Mouse (Mus musculus) limb, embryonic 11.5 days (tissue): Measurements from ENCODE around the gene Ankrd31. TPM values are rescaled to one million over a fixed set of nuclear protein-coding genes. Genes with fewer than 3 reads are reported as not detected.
"Not testable (repeated sequence)": the region's sequence is repeated elsewhere in the genome, so short reads cannot be mapped to it uniquely, and the experiment has no call there.

Experiments used
- ATAC-seq: fragments of 200-750 bp; cut with Nextera tagmentation; 2 replicates; pipeline ENCODE4 v1.8.0; 2017; ENCODE audit warnings: low read depth; ENCODE audit not compliant: insufficient number of reproducible peaks, low FRiP score, low TSS enrichment
- DNase-seq: peaks from one replicate; pipeline ENCODE4 v3.0.0-alpha.2; 2015; ENCODE audit warnings: low spot score
- H3K27ac ChIP-seq: fragments of 300-500 bp; sonication (generic); replicated peaks from 2 replicates; pipeline ENCODE4 v1.5.1; 2014; ENCODE audit warnings: low read depth, mild to moderate bottlenecking, low read length
- H3K27me3 ChIP-seq: fragments of 300-500 bp; sonication (generic); 2 replicates; pipeline ENCODE4 v1.6.1; 2014; ENCODE audit warnings: mild to moderate bottlenecking, low read length, mixed read lengths; ENCODE audit not compliant: control insufficient read depth, insufficient read depth
- H3K36me3 ChIP-seq: fragments of 300-500 bp; sonication (generic); 2 replicates; pipeline ENCODE4 v1.6.1; 2014; ENCODE audit warnings: mild to moderate bottlenecking, low read length, moderate library complexity, mixed read lengths; ENCODE audit not compliant: control insufficient read depth, insufficient read depth
- H3K4me1 ChIP-seq: fragments of 300-500 bp; sonication (generic); 2 replicates; pipeline ENCODE4 v1.6.1; 2014; ENCODE audit warnings: low read length, mixed read lengths; ENCODE audit not compliant: control insufficient read depth, insufficient read depth
- H3K4me2 ChIP-seq: fragments of 300-500 bp; sonication (generic); 2 replicates; pipeline ENCODE4 v1.6.1; 2014; ENCODE audit warnings: low read depth, mild to moderate bottlenecking, moderate library complexity; ENCODE audit not compliant: severe bottlenecking
- H3K4me3 ChIP-seq: fragments of 300-500 bp; sonication (generic); 2 replicates; pipeline ENCODE4 v1.5.1; 2014; ENCODE audit warnings: low read depth, low read length
- H3K9ac ChIP-seq: fragments of 300-500 bp; sonication (generic); 2 replicates; pipeline ENCODE4 v1.6.1; 2014; ENCODE audit warnings: mild to moderate bottlenecking, low read length
- H3K9me3 ChIP-seq: fragments of 300-500 bp; sonication (generic); 2 replicates; pipeline ENCODE4 v1.6.1; 2016; ENCODE audit warnings: low read length; ENCODE audit not compliant: control insufficient read depth
- whole genome bisulfite sequencing: fragments of 180-500 bp; shearing (Covaris S2); extraction: QIAGEN DNeasy Blood & Tissue Kit; methylation state at CpG from one replicate; pipeline ENCODE4 v1.1.7; 2014; 5-methylcytosine and 5-hydroxymethylcytosine counted together
- polyA plus RNA-seq: library from polyadenylated mRNA; unstranded; fragments of >200 nt; fragmentation: Nextera tagmentation; extraction: Ambion mirVana; gene quantifications from 2 replicates; pipeline ENCODE4 v1.2.1, GENCODE M21; 2014

Ankrd31 gene
- polyA plus RNA-seq, 1 experiment from 2014 or later: not detected

DNA sequence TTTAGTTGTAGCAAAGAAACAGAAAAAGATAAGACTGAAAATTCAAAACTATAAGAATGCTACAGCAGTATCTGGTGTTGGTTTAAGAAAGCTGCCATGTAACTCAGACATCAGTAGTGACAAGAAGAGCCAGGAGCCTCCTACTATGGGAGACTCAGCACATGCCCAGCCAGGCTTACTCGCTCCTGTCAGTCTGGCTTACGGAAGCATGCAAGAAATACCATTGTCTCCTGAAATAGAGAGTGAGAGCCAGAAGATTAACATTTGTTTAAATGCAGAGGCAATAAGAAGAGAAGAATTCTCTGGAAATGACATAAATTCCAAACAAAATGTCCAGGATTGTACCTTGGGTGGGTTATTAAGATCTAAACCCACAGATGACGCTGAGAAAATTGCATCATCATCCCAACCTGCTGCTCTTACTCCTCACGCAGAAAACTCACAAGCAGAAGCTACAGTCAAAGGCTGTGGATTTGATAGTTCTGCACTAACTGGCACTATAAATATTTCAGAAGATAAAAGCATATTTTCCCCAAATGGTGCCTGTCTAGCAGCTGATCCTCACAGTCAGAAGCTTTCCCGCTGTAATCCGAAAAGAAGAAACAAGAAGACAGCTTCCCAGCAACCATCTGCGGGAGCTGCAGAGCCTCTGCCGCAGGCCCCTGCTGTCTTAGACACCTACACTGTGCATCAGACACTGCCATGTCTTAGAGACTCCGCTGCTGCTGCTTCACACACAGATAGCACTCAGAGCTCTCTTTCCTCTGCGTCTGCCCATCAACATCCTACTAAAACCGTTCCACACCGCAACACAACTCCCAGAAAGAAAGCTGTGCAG is 130.4 kb downstream of the Ankrd31 start:
- no peak for ATAC-seq
- H3K9me3 ChIP-seq: no peaks in the 10 kb centered on the region
- H3K4me3 ChIP-seq: no peak overlapping the region
- no peak overlapping the region for H3K4me2 ChIP-seq
- H3K9ac ChIP-seq: no peak overlapping the region
- no peaks in the 10 kb centered on the region for H3K27me3 ChIP-seq
- H3K36me3 ChIP-seq: no peaks in the 10 kb centered on the region
- no peak for DNase-seq
- WGBS: 77% methylated on average over 12 of the region's 12 CpGs
- H3K27ac ChIP-seq: no peak overlapping the region
- H3K4me1 ChIP-seq: no peaks in the 10 kb centered on the region

DNA sequence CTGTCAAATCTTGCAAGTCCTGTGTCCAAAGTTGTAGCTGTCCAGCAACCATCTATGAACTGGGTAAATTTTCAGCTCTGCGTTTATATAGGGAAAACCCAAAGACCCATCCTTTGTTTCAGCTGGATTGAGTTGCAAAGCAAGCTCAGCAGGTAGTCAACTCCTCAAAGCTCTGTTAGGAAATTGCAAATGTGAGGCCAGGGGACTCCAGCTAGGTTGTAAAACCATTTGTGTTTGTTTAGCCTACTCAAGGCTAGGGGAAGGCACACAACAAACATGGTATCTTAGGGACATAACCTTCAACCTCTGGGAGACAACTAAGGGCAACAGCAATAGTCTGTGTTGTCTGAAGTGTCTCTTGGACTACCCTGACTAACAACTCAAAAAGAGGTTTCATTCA is 136.5 kb downstream of the Ankrd31 start:
- H3K9me3 ChIP-seq: no peaks in the 10 kb centered on the region
- H3K27ac ChIP-seq: no peak overlapping the region
- H3K4me3 ChIP-seq: no peak overlapping the region
- no peaks in the 10 kb centered on the region for H3K27me3 ChIP-seq
- DNase-seq (no peak), ATAC-seq (no peak)
- H3K4me2 ChIP-seq: no peak overlapping the region
- H3K9ac ChIP-seq: no peak overlapping the region
- H3K4me1 ChIP-seq: no peaks in the 10 kb centered on the region
- 43% methylated on average over 1 of the region's 1 CpGs for WGBS
- no peaks in the 10 kb centered on the region for H3K36me3 ChIP-seq

DNA sequence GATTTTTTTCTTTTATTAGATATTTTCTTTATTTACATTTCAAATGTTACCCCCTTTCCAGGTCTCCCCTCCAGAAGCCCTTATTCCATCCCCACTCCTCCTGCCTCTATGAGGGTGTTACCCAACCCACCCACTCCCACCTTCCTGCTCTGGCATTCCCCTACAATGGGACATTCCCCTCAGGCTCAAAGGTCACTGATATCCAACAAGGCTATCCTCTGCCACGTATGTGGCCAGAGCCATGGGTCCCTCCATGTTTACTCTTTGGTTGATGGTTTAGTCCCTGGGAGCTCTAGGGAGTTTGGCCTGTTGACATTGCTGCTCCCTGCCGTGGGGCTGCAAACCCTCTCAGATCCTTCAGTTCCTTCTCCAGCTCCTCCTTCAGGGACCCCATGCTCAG is 141.9 kb downstream of the Ankrd31 start:
- 53% methylated on average over 2 of the region's 2 CpGs for WGBS
- H3K36me3 ChIP-seq: no peaks in the 10 kb centered on the region
- H3K4me2 ChIP-seq: no peak overlapping the region
- no peaks in the 10 kb centered on the region for H3K9me3 ChIP-seq
- ATAC-seq (no peak), DNase-seq (no peak)
- H3K27ac ChIP-seq: no peak overlapping the region
- no peaks in the 10 kb centered on the region for H3K4me1 ChIP-seq
- H3K9ac ChIP-seq: no peak overlapping the region
- H3K4me3 ChIP-seq: no peak overlapping the region
- H3K27me3 ChIP-seq: no peaks in the 10 kb centered on the region

DNA sequence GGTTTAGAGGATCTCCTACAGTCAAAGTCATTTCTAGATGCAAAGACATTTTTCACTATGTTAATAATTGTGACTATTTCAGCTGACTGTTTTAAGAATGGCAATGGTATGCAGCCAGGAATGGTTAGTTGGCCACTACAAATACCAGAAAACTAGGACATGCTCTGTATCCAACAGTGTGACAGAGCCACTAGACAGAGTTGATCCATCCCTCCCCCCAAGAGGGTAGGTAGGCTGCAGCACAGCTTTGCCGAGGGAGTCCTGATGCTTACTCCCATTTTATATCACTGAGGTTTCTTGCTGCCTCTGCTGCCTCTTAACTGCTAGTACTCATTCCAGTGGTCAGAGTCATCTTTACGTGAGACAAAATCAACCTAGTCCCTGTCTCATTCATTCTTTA is 147.1 kb downstream of the Ankrd31 start:
- no peaks in the 10 kb centered on the region for H3K27me3 ChIP-seq
- 83% methylated on average over 2 of the region's 2 CpGs for WGBS
- H3K4me2 ChIP-seq: no peak overlapping the region
- no peaks in the 10 kb centered on the region for H3K36me3 ChIP-seq
- H3K4me1 ChIP-seq: no peaks in the 10 kb centered on the region
- ATAC-seq (no peak), DNase-seq (no peak)
- no peak overlapping the region for H3K9ac ChIP-seq
- H3K27ac ChIP-seq: no peak overlapping the region
- no peak overlapping the region for H3K4me3 ChIP-seq
- H3K9me3 ChIP-seq: no peaks in the 10 kb centered on the region

DNA sequence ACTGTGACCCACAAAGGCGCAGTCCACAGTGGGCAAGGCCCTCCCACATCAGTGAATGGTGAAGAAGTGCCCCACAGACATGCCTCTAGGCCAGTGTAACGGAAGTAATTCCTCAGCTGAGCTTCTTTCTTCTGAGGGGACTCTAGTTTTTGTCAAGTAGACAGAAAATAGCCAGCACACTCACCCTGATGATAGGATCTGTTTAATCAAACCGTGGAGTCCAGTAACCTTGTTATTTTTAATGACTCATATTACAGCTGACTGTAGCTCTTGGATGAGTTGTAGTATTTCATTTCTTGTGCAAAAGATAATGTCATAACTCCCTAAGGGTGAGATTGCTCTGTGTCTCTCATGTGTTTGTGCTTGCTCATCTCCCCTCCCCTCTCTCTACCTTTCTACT is 158.6 kb downstream of the Ankrd31 start:
- Histone ChIP-seq H3K36me3 (no peaks in the 10 kb centered on the region), H3K4me3 (no peak overlapping the region), H3K4me2 (no peak overlapping the region), H3K9me3 (no peaks in the 10 kb centered on the region), H3K9ac (no peak overlapping the region), H3K27ac (no peak overlapping the region), H3K4me1 (no peaks in the 10 kb centered on the region), H3K27me3 (no peaks in the 10 kb centered on the region)
- ATAC-seq (no peak), DNase-seq (no peak)
- 74% methylated on average over 3 of the region's 3 CpGs for WGBS

DNA sequence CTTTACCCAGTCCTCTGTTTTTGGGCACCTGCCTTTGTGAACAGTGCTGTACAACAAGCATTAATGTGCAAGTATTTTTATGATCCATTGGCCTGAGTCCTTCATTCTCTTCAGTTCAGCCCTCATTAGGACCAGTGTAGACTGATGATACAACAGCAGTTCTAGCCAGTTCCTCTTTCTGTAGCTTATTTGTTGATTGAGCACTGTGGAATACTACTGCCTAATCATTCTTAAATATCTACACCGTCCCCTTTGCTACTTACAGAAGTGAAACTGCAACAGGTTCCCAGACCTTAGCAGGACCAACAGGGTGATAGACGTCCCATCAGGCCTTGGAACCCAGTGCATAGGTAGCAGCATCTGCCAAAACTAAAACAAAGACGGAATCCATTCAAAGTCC is 163.1 kb downstream of the Ankrd31 start:
- 85% methylated on average over 3 of the region's 3 CpGs for WGBS
- H3K27ac ChIP-seq: no peak overlapping the region
- no peak for ATAC-seq

DNA sequence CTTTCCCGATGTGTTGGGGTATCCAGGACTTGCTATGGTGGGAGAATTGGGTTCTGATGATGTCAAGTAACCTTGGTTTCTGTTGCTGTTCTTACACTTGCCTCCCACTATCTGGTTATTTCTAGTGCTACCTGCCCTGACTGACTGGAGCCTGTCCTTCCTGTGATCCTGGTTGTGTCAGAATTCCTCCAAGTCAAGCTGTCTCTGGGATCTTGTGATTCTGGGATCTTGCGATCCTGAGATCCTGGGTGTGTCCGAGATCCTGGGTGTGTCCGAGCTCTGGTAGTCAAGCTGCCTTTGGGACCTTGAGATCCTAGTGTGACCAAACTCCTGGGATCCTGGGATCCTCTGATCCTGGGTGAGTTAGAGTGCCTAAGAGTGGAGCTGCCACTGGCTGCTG is 175.1 kb downstream of the Ankrd31 start:
- 89% methylated on average over 4 of the region's 4 CpGs for WGBS
- H3K4me2 ChIP-seq, H3K4me3 ChIP-seq, H3K27me3 ChIP-seq, DNase-seq, H3K9ac ChIP-seq, ATAC-seq, H3K9me3 ChIP-seq, H3K36me3 ChIP-seq, H3K27ac ChIP-seq: not testable (repeated sequence)
- peaks cover 11% of the 10 kb centered on the region; the same call in 1 of the 2 replicates for H3K4me1 ChIP-seq

More for the DNA sequence above, 163.1 kb downstream of the Ankrd31 start:
- Histone ChIP-seq H3K27me3 (no peaks in the 10 kb centered on the region), H3K9me3 (no peaks in the 10 kb centered on the region), H3K4me3 (no peak overlapping the region), H3K4me1 (no peaks in the 10 kb centered on the region), H3K36me3 (no peaks in the 10 kb centered on the region), H3K9ac (no peak overlapping the region), H3K4me2 (no peak overlapping the region)
- DNase-seq: no peak

DNA sequence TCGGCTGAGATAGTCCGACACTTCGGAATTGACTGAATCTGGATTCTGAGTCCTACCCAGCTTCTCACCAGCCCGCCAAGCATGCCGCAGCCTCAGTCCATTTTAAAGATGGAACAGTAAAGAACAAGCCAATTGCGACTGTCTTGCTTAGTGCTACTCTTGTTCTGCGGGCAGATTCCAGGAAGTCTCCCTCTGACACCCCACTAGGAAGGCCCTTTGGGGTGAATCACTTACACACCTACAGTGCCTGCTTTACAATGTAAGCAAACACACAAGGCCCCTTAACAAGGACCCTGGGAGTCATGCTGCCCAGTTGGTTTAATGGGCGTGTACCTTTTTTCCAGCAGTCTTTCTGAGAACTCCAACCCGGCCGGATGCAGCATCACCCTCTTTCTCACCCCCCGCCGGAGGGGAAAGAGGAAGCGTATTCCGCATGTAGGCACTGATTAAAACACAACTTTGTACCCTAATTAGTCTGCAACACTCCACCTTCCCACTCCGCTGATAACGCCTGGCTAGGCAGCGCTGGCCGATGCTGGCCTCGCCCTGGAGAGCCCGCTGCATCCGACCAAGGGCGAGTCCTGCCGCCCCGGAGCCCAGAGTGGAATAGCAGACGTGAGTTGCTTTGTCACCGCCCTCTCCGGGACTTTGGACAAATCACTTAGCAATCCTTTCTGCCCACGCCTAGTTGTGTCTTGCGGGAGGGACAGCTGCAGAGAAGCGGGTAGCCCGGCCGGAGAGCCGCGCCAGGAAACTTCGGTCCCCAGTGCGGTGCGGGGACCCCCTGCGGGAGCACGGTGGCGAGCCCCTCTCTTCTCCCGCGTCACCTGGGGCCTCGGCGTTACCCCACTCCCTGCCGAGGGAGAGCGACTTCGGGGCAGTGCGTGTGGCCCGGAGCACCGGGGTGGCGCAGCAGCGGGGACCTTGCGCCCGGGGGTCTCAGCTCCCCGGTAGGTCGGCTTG is 176.2 kb downstream of the Ankrd31 start, which contains the start of gene Gcnt4:
Gcnt4 (plus strand) TSS at position 691 of the 963 bp plus-strand sequence.
- Histone ChIP-seq H3K4me1 (peaks cover 17% of the 10 kb centered on the region; the same call in 1 of the 2 replicates), H3K4me2 (peak within 1 kb of the TSS; percentile 99), H3K4me3 (peak within 1 kb of the TSS; percentile 70), H3K27me3 (peaks cover 7% of the 10 kb centered on the region; the same call in 1 of the 2 replicates), H3K9ac (peak within 1 kb of the TSS; percentile 72), H3K9me3 (no peaks in the 10 kb centered on the region), H3K36me3 (no peaks in the 10 kb centered on the region), H3K27ac (no peak within 1 kb of the TSS)
- ATAC-seq: peak; percentile 48; the same call in 1 of the 2 replicates
- WGBS: 12% methylated on average over 47 of the region's 56 CpGs
- peak; percentile 74 for DNase-seq
